Mouse (Mus musculus) intestine, postnatal 0 days (tissue): ENCODE data around the gene Aig1. TPM values are rescaled to one million over a fixed set of nuclear protein-coding genes. Genes with fewer than 3 reads are reported as not detected.
A peak's percentile ranks its signal among the peaks of the same experiment; 100 is the strongest.

Experiments used
- ATAC-seq: fragments of 200-750 bp; cut with Nextera tagmentation; 2 replicates; pipeline ENCODE4 v1.8.0; 2017; ENCODE audit warnings: mild to moderate bottlenecking, moderate TSS enrichment, moderate library complexity
- H3K27ac ChIP-seq: fragments of 300-500 bp; sonication (generic); 2 replicates; pipeline ENCODE4 v1.5.1; 2014; ENCODE audit warnings: mild to moderate bottlenecking, low read depth, low read length, moderate library complexity
- H3K27me3 ChIP-seq: fragments of 300-500 bp; sonication (generic); replicated peaks from 2 replicates; pipeline ENCODE4 v1.6.1; 2014; ENCODE audit warnings: low read length, mixed read lengths; ENCODE audit not compliant: control insufficient read depth, insufficient read depth
- H3K36me3 ChIP-seq: fragments of 300-500 bp; sonication (generic); 2 replicates; pipeline ENCODE4 v1.6.1; 2014; ENCODE audit warnings: mild to moderate bottlenecking, moderate library complexity; ENCODE audit not compliant: control insufficient read depth, insufficient read depth
- H3K4me1 ChIP-seq: fragments of 300-500 bp; sonication (generic); replicated peaks from 2 replicates; pipeline ENCODE4 v1.6.1; 2014; ENCODE audit warnings: antibody characterized with exemption, low read length, mixed read lengths; ENCODE audit not compliant: control insufficient read depth, insufficient read depth
- H3K4me2 ChIP-seq: fragments of 300-500 bp; sonication (generic); replicated peaks from 2 replicates; pipeline ENCODE4 v1.6.1; 2014; ENCODE audit warnings: low read depth, mild to moderate bottlenecking, moderate library complexity
- H3K4me3 ChIP-seq: fragments of 300-500 bp; sonication (generic); 2 replicates; pipeline ENCODE4 v1.5.1; 2014; ENCODE audit warnings: low read depth, low read length
- H3K9ac ChIP-seq: fragments of 300-500 bp; sonication (generic); 2 replicates; pipeline ENCODE4 v1.6.1; 2014; ENCODE audit warnings: mild to moderate bottlenecking, low read depth, low read length
- H3K9me3 ChIP-seq: fragments of 300-500 bp; sonication (generic); 2 replicates; pipeline ENCODE4 v1.6.1; 2016; ENCODE audit warnings: mixed run types; ENCODE audit not compliant: control insufficient read depth
- CTCF ChIP-seq: sonication (generic); IDR thresholded peaks from 2 replicates; pipeline ENCODE4 v1.5.1; 2016; ENCODE audit warnings: low read depth, mild to moderate bottlenecking, control low read depth, antibody characterized with exemption, moderate library complexity
- WGBS: fragments of 180-500 bp; shearing (Covaris S2); extraction: QIAGEN DNeasy Blood & Tissue Kit; methylation state at CpG from one replicate; pipeline ENCODE4 v1.1.7; 2014; 5-methylcytosine and 5-hydroxymethylcytosine counted together
- polyA plus RNA-seq: library from polyadenylated mRNA; unstranded; fragments of >200 nt; fragmentation: Nextera tagmentation; extraction: Ambion mirVana; gene quantifications from 2 replicates; pipeline ENCODE4 v1.2.1, GENCODE M21; 2015

Aig1 gene
- polyA plus RNA-seq, 1 experiment from 2014 or later, result 88.3 TPM

- Histone ChIP-seq H3K4me2 (no peak overlapping the region), H3K4me3 (no peak overlapping the region), H3K9ac (no peak overlapping the region), H3K4me1 (no peaks in the 10 kb centered on the region), H3K36me3 (no peaks in the 10 kb centered on the region), H3K9me3 (no peaks in the 10 kb centered on the region), H3K27ac (no peak overlapping the region), H3K27me3 (no peaks in the 10 kb centered on the region)
- ATAC-seq, result no peak
- 93% methylated on average over 18 of the region's 18 CpGs for WGBS
- TF ChIP-seq CTCF, result no peak
Observed at GRCm38 (mm10) chr10:13739494-13740140, 129.2 kb downstream of the Aig1 start.

- WGBS, result 88% methylated on average over 4 of the region's 4 CpGs
- Histone ChIP-seq H3K4me3 (no peak overlapping the region), H3K36me3 (no peaks in the 10 kb centered on the region), H3K9ac (no peak overlapping the region), H3K4me2 (no peak overlapping the region), H3K27me3 (no peaks in the 10 kb centered on the region), H3K4me1 (no peaks in the 10 kb centered on the region), H3K27ac (no peak overlapping the region), H3K9me3 (no peaks in the 10 kb centered on the region)
- TF ChIP-seq CTCF, result no peak
- no peak for ATAC-seq
Observed at GRCm38 (mm10) chr10:13730039-13730748, 138.6 kb downstream of the Aig1 start.

- TF ChIP-seq CTCF, result no peak
Observed at GRCm38 (mm10) chr10:13727676-13728075, 141.1 kb downstream of the Aig1 start.

GRCm38 (mm10) chr10:13726206-13726605, 142.6 kb downstream of the Aig1 start:
- Histone ChIP-seq H3K36me3 (no peaks in the 10 kb centered on the region), H3K4me2 (no peak overlapping the region), H3K4me1 (no peaks in the 10 kb centered on the region), H3K9ac (no peak overlapping the region), H3K27ac (no peak overlapping the region), H3K9me3 (no peaks in the 10 kb centered on the region), H3K27me3 (no peaks in the 10 kb centered on the region), H3K4me3 (no peak overlapping the region)
- 90% methylated on average over 2 of the region's 2 CpGs for WGBS
- no peak for TF ChIP-seq CTCF
- no peak for ATAC-seq

More at GRCm38 (mm10) chr10:13727676-13728075, 141.1 kb downstream of the Aig1 start:
- Histone ChIP-seq H3K27me3 (no peaks in the 10 kb centered on the region), H3K27ac (no peak overlapping the region), H3K4me1 (no peaks in the 10 kb centered on the region), H3K36me3 (no peaks in the 10 kb centered on the region), H3K4me2 (no peak overlapping the region), H3K4me3 (no peak overlapping the region), H3K9me3 (no peaks in the 10 kb centered on the region), H3K9ac (no peak overlapping the region)
- no peak for ATAC-seq
- WGBS, result 72% methylated on average over 6 of the region's 6 CpGs

GRCm38 (mm10) chr10:13725276-13725675, 143.5 kb downstream of the Aig1 start:
- 83% methylated on average over 3 of the region's 3 CpGs for WGBS
- H3K27me3 ChIP-seq, result no peaks in the 10 kb centered on the region
- no peak overlapping the region for H3K4me2 ChIP-seq
- no peaks in the 10 kb centered on the region for H3K36me3 ChIP-seq
- no peaks in the 10 kb centered on the region for H3K4me1 ChIP-seq
- H3K9me3 ChIP-seq, result no peaks in the 10 kb centered on the region
- no peak overlapping the region for H3K9ac ChIP-seq
- TF ChIP-seq CTCF, result no peak
- H3K27ac ChIP-seq, result no peak overlapping the region
- H3K4me3 ChIP-seq, result no peak overlapping the region
- ATAC-seq, result no peak

GRCm38 (mm10) chr10:13716132-13716531, 152.6 kb downstream of the Aig1 start:
- Histone ChIP-seq H3K27me3 (no peaks in the 10 kb centered on the region), H3K4me3 (no peak overlapping the region), H3K9me3 (no peaks in the 10 kb centered on the region), H3K27ac (no peak overlapping the region), H3K36me3 (no peaks in the 10 kb centered on the region), H3K4me2 (no peak overlapping the region), H3K9ac (no peak overlapping the region), H3K4me1 (no peaks in the 10 kb centered on the region; the same call in 1 of the 2 replicates)
- peak; percentile 47; the same call in 1 of the 2 replicates for ATAC-seq
- no peak for TF ChIP-seq CTCF
- WGBS, result 31% methylated on average over 2 of the region's 2 CpGs
